Mouse (Mus musculus) urinary bladder, postnatal 25 days (tissue): Measurements from ENCODE around the gene Bcan.

ENCODE experiments used
- DNase-seq: peaks from one replicate; pipeline ENCODE4 v3.0.0; 2022; ENCODE audit warnings: low spot score

The Bcan gene

DNA sequence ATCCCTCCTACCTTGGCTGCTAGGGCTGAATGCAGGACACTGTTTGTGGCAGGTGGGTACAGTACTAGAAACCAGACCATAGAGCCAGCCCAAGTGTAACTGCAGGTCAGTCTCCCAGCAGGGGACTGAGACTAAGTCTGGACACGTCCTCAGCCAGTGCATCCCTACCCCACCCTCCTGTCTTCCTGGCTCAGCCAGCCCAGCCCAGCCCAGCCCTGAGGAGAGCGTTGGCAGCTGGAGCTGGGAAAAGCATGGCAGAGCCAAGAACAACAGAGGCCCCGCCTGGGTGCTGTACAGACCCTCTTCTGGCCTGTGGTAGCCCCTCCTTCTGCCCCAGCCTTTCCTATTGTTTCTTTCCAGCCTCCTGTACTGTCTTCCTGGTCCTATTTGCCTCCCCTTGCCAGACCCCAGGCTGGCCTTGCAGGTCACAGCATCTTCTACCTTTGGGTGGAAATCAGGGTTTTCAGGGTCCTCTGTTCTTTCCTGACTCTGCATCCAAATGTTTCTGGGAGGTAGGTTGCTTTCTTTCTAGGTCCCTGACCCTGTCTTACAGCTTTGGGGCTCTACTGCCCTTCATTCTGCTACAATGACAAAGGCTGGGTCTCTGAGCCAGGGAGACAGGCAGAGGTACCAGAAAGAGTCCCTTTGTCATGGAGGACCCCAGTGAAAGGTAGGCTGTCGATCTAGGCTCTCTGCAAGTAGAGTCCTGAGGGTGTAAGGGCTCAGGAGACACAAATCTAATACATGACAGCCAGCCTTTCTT, 55.0 kb downstream of the Bcan start:
- DNase-seq: no peak

DNA sequence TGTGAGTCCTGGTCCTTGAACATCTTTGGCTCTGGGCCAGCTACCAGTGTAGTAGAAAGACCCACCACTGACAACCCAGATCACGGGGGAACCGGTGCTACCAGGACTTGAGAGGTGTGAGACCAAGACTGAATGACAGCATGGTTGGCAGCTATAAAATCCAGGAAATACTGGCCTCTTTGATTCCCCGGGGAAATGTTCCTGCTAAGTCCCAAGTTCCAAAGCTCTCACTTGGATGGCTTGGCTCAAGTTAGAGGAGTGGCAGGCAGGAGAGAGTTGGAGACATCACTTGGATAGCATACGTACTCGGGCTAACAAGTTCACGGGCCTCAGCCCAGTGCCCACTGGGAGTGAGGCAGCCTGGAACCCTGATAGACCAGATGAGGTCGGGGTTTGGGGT, 56.4 kb downstream of the Bcan start:
- no peak for DNase-seq

DNA sequence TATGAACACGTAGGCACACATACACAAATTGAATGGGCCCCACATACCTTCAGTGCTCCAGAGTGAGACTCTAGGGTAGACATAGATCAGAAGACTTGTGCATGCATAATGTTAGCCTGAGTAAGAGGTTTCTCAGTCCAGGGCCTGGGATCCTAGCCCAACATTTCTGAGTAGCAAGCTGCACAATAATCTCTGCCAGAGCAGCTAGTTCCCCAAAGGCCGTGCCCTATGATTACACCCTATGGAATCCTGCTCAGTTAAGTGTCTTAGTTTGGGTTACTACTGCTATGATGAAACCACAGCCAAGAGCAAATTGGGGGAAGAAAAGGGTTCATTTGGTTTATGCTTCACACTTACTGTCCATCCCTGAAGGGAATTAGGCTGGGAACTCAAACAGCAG, 57.6 kb downstream of the Bcan start:
- DNase-seq: no peak

DNA sequence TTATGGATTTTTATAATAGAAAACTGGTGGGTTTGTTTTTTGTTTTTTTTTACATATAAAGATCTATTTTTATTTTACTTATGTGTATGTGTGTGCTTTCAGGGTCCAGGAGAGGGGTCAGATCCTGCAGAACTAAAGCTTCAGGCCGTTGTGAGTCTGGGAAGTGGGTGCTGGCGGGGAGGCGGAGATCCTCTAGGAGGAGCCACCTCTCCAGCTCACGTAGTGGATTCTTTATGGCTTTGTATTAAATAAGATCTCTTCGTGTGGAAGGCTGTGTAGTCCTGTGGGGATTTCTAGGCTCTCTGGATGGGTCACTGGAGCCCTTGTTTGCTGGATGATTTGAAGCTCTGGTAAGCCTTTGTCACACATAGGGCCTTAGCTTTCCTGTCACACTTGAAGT, 59.4 kb downstream of the Bcan start:
- DNase-seq: no peak
